Mouse (Mus musculus) brain, adult 2 months (tissue): ENCODE results near the gene Ugt1a2.

ENCODE experiments used
- DNase-seq: peaks from one replicate; pipeline ENCODE4 v3.0.0; 2011; ENCODE audit warnings: low read depth, low spot score

The Ugt1a2 gene

GRCm38 (mm10) chr1:88233421-88234247 lies 33.2 kb downstream of the Ugt1a2 start:
- DNase-seq, result no peak

- DNase-seq, result no peak
Observed at GRCm38 (mm10) chr1:88234248-88234610, 33.8 kb downstream of the Ugt1a2 start.

GRCm38 (mm10) chr1:88234646-88235045 lies 34.2 kb downstream of the Ugt1a2 start:
- DNase-seq, result no peak

DNA sequence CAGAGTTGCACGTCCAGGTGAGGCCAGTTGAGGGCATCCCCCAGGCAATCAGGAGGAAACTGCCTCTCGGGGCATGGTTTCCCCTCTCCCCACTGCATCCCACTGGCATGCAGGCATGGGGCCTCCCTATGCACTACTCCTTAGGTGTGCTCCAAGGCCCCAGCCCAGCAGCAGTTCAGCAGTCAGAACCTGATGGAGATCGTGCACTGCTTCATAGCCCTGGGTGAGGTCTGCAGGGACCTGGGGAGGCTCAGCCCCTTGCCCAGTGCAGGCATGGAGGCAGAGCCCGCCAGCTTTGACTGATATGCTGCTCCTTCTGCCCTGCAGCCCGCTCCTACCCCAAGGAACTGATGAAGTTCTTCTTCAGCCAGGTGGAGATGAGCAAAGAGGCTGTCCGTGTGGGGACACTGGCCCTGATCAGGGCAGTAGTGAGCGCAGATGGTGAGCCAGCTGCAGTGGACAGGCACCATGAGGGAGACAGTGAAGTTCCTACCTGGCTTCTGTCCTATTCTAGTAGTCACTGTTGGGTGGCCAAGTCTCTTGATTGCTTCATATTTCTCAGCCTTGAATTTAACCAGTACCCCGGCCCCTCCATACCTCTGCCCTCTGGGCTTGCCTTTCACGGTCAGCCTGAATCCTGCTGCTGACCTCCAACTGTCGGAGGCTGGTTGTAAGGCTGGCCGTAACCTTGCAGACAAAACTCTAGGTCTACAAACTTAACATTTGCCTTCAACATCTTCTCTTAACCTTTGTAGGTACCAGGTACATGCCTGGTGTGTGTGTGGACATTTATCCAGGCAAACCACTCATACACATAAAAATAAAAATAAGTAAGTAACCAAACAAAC lies 34.9 kb downstream of the Ugt1a2 start:
- no peak for DNase-seq

DNA sequence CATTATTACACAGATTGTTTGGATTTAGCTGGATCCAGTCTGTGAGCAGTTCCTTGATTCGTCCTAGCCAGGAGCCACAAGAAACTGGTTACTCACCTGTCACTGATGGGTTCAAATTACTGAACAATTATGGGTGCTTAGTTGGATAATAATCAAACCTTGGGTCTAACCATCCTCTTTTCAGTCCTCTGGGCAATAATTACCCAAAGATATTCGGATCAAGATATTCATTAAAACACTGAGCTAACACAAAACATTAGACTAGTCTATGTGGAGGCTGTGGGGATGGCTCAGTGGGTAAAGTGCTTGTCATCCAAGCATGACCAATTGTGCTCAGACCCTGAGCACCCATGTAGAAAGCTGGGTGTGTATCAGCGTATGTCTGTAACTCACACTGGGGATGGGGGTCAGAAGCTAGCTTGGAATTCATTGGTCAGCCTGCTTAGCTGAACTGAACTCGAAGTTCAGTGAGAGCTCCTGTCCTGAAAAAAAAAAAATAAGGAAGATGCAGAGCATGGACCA lies 35.6 kb downstream of the Ugt1a2 start:
- DNase-seq, result no peak

DNA sequence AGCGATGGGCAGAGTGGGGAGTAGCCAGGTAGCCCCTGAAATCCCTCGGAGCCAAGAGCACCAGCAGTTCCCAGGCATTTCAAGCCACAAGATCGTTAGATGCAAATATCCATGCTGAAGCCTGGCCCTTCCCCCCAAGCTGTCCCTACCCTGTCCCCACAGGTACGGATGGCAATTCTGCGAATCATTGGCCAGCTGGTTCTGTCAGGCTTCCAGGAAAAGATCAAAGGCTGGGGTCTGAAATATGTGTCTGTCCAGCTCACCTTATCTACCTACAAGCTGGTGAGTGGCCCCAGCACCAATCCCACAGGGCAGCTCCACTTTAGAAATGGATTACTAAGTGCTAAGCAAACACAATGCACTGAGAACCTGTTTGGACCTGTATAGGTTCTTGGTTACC lies 36.9 kb downstream of the Ugt1a2 start:
- no peak for DNase-seq

- DNase-seq, result no peak
Observed at GRCm38 (mm10) chr1:88238771-88239170, 38.4 kb downstream of the Ugt1a2 start.

DNA sequence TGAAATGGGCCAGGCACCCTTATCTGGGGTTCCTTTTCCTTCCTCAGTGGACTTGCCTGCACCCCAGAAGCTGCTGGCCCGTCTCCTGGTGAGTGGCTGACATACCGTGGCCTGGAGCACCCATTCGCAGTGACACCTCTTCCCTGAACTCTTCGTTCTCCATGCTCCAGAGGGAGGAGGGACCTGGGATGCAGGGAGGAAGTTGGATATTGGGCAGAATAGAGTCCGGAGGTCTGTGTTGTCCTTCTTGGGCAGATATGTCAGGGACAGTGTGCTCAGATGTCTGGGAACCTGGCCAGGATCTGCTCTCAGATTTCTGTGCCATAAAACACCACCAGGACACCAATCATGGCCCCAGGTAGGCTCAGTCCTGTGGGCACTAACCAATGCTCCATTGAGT lies 39.7 kb downstream of the Ugt1a2 start:
- DNase-seq, result no peak

DNA sequence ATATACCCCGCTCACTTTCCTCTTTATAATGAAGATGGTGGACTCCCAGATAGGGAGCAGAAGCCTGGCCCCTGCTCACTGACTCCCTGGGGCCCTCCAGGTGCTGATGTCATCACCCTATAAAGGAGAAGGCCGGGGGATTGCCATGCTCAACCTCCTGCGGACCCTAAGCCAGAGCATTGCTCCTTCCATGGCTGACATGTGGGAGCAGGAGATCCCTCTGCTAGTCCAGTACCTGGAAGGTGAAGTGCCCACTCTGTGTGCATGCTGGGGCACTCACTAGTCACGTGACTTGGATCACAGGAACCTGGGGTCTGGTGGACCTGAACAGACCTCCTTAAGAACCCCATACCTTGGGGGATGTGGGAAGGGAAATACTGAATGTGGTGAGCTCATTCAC lies 40.2 kb downstream of the Ugt1a2 start:
- no peak for DNase-seq

DNA sequence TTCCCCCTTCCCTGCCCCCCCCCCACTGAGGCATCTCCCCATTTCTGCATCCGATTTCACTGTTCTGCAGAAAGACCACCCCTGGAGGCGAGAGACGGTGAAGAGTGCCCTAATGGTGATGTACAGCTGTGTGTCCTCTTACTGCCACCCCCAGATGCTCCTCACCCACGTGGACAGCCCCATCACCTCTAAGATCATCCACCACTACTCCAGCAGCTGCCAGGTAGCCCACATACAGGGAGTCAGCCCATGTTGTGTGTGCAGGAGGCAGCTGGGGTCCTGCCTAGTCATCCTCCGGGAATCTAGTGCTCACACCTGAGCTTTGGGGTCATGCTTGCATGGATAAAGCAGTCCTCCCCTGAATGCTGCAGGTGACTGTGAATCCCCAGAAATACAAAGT lies 43.5 kb downstream of the Ugt1a2 start:
- DNase-seq, result no peak

- no peak for DNase-seq
Observed at GRCm38 (mm10) chr1:88245881-88246280, 45.5 kb downstream of the Ugt1a2 start.

- no peak for DNase-seq
Observed at GRCm38 (mm10) chr1:88246386-88246785, 46.0 kb downstream of the Ugt1a2 start.

DNA sequence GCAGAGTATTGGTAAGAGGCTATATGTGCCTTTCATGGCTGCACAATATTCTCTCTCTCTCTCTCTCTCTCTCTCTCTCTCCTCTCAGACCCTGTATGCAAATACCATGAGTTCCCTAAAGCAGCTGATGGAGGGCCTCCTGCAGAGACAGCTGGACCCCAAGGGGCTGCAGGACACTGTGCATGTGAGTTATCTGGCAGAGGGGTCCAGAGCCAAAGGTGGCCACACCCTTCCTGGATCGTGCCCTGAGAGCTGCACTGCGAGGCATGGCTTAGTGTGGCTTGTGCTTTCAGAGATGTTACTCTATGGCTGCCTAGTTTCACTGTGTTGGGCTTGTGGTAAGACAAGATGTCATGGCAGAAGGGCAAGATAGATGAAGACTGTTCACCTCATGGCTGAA lies 47.3 kb downstream of the Ugt1a2 start:
- no peak for DNase-seq

GRCm38 (mm10) chr1:88248658-88249057 lies 48.3 kb downstream of the Ugt1a2 start:
- no peak for DNase-seq

- no peak for DNase-seq
Observed at GRCm38 (mm10) chr1:88249596-88249995, 49.2 kb downstream of the Ugt1a2 start.

DNA sequence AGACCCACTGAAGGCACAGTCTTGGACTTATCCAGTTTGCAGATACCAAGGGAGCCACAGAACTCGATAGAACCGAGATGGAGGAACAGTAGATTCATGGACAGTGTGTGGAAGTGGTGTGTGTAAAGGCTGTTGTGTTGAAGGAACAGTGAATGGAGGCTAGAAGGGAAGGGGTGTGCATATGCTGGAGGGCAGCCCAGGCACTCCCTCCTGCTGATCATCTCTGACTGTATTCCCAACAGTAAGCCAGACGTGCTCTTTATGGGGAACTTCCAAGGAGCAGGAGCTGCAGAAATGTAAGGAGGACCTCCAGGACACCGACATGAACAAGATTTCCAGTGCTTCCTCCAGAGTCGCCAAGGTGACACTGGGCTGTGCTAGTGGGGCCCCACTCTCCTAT lies 49.6 kb downstream of the Ugt1a2 start:
- no peak for DNase-seq

DNA sequence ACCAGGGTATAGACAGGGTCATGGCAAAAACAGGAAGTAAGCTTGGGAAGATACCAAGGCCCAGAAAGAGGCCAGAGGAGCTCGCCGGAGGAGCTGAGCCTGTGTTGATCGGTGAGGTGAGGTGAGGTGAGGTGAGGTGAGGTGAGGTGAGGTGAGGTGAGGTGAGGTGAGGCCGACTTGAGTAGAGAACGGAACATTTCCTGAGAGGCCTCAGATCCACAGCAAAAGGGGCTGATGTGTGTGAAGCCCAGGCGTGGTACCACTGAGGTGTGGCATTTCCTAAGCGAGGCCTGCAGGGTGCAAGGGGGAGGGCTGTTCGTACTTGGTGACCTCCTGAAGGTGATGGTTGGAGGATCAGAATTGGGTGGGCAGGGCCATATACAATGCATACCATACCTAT lies 52.7 kb downstream of the Ugt1a2 start:
- DNase-seq, result no peak

DNA sequence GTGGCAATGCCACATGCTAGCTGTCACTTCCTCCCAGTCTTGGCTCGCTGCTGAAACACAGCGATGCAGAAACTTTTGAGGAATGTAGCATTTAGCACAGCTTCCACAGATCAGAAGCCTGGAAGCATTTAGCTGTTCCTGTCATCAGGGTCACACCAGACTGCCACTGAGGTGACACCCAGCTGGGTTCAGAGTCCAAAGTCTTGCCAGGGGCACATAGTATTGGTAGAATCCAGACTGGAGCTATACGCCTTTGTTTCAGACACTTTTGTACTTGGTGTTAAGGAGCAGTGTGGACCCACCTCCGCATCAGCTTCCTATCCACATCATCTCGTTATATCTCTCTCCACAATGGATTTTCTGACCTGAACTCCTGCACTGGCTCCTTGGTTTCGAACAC lies 53.1 kb downstream of the Ugt1a2 start:
- DNase-seq, result no peak

DNA sequence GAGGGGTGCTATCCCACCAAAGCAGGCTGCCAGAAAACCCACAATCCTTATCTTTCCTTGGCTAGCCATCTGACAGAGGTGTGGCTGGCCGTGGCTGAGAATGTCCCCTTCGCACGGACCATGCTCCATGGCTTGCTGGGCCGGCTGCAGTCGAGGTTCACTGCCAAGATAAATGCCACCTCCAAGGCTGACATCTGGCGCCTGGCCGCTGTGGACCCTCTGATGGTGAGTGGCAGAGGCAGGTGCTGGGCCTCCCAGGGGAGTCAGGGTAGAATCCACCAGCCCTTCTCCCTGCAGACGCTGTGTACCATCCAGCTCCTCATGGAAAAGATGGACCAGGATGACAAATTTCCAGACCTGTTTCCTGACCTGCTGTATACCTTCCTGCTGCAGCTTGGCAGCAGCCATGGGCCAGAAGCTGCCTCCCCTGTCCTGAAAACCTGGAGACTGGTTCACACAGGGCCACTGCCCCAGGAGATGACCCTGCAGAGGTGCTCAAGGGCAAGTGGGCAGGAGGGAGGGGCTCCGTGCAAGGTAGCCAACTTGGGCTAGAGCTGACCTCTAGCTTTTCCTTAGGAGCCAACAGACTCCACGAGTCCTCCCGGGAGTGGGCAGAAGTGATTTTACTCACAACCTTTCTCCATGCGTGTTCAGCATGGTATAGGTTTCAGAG lies 54.5 kb downstream of the Ugt1a2 start:
- DNase-seq, result no peak

GRCm38 (mm10) chr1:88255466-88255857 lies 55.1 kb downstream of the Ugt1a2 start:
- DNase-seq, result no peak

GRCm38 (mm10) chr1:88255989-88256754 lies 55.8 kb downstream of the Ugt1a2 start:
- DNase-seq, result no peak
